Comparison of ENCODE assay signal across 26 mouse cellular contexts in the genomic region with DNA sequence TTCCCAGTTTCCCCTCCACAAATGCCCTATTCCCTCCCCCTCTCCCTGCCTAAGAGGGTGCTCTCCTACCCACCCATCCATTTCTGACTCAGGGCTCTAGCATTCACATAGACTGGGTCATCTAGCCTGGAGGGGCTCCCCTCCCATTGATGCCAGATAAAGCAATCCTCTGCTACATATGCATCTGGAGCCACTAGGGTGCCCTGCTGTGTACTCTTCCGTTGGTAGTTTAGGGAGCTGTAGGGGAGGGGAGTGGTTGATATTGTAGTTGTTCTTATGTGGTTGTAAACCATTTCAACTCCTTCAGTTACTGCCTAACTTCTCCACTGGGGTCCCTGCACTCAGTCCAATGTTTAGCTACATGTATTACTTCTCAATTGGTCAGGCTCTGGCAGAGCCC. TPM values are rescaled to one million over a fixed set of nuclear protein-coding genes. Genes with fewer than 3 reads are reported as not detected.
"Had no signal": no experiment of that assay in that cellular context is flagged by ENCODE, and none has a peak within 500 bp of the region (broad histone marks: within the 10 kb centered on the region; RNA-seq: fewer than 3 reads in every experiment).

No protein-coding gene starts in this region.

- DNase-seq: lung, adult 18-20 months; lung, embryonic 14.5 days; lung, postnatal 10 days; lung, postnatal 4 days; retina, postnatal 1 day; right cerebral cortex, adult 18-20 months; right cerebral cortex, postnatal 25 days; right cerebral cortex, postnatal 4 days; spleen, adult 18-20 months; thymus, adult 18-20 months; thymus, postnatal 14 days; thymus, postnatal 36 days had no signal

- ATAC-seq: midbrain, embryonic 15.5 days had no signal

- H3K9me3 ChIP-seq: midbrain, embryonic 10.5 days; midbrain, embryonic 12.5 days; midbrain, embryonic 15.5 days; neural tube, embryonic 13.5 days; neural tube, embryonic 15.5 days had no signal

- H3K9ac ChIP-seq: lung, embryonic 14.5 days; midbrain, embryonic 12.5 days; midbrain, embryonic 15.5 days; neural tube, embryonic 13.5 days; neural tube, embryonic 15.5 days had no signal

- H3K4me3 ChIP-seq: midbrain, embryonic 10.5 days; midbrain, embryonic 12.5 days; midbrain, embryonic 15.5 days; myocyte; neural tube, embryonic 13.5 days; neural tube, embryonic 15.5 days had no signal

- H3K36me3 ChIP-seq: midbrain, embryonic 10.5 days; midbrain, embryonic 12.5 days; midbrain, embryonic 15.5 days; neural tube, embryonic 13.5 days; neural tube, embryonic 15.5 days had no signal

- H3K27me3 ChIP-seq: midbrain, embryonic 12.5 days; midbrain, embryonic 15.5 days; neural tube, embryonic 13.5 days; neural tube, embryonic 15.5 days had no signal

- H3K4me1 ChIP-seq: midbrain, embryonic 10.5 days; midbrain, embryonic 12.5 days; midbrain, embryonic 15.5 days; neural tube, embryonic 13.5 days; neural tube, embryonic 15.5 days had no signal

- H3K4me2 ChIP-seq: lung, embryonic 14.5 days; midbrain, embryonic 12.5 days; midbrain, embryonic 15.5 days; neural tube, embryonic 13.5 days; neural tube, embryonic 15.5 days had no signal

- H3K27ac ChIP-seq: midbrain, embryonic 10.5 days; midbrain, embryonic 12.5 days; midbrain, embryonic 15.5 days; neural tube, embryonic 13.5 days; neural tube, embryonic 15.5 days had no signal

RNA-seq across cellular contexts. Expression of a gene that starts 6.6 kb away (rescaled TPM):
- total RNA-seq: megakaryocyte, adult 5-6 weeks; megakaryocyte-erythroid progenitor cell, adult 5-6 weeks had no signal
- polyA plus RNA-seq: lung, embryonic 14.5 days; lung, embryonic 16.5 days; midbrain, embryonic 10.5 days; midbrain, embryonic 12.5 days; midbrain, embryonic 15.5 days; myocyte; neural tube, embryonic 11.5 days; neural tube, embryonic 13.5 days; neural tube, embryonic 15.5 days; small intestine, adult 2 months; stomach, embryonic 14.5 days; stomach, embryonic 16.5 days; thymus, postnatal 0 days had no signal

RNA-seq across cellular contexts. Expression of a gene that starts 20.0 kb away (rescaled TPM):
- total RNA-seq: megakaryocyte, adult 5-6 weeks; megakaryocyte-erythroid progenitor cell, adult 5-6 weeks had no signal
- polyA plus RNA-seq: lung, embryonic 14.5 days; lung, embryonic 16.5 days; midbrain, embryonic 10.5 days; midbrain, embryonic 12.5 days; midbrain, embryonic 15.5 days; myocyte; neural tube, embryonic 11.5 days; neural tube, embryonic 13.5 days; neural tube, embryonic 15.5 days; small intestine, adult 2 months; stomach, embryonic 14.5 days; stomach, embryonic 16.5 days; thymus, postnatal 0 days had no signal

RNA-seq across cellular contexts. Expression of a gene that starts 23.3 kb away (rescaled TPM):
- total RNA-seq: megakaryocyte, adult 5-6 weeks; megakaryocyte-erythroid progenitor cell, adult 5-6 weeks had no signal
- polyA plus RNA-seq: midbrain, embryonic 12.5 days; neural tube, embryonic 11.5 days; neural tube, embryonic 13.5 days; neural tube, embryonic 15.5 days; small intestine, adult 2 months; stomach, embryonic 14.5 days had no signal

RNA-seq across cellular contexts. Expression of a gene that starts 39.0 kb away (rescaled TPM):
- total RNA-seq: megakaryocyte, adult 5-6 weeks; megakaryocyte-erythroid progenitor cell, adult 5-6 weeks had no signal
- polyA plus RNA-seq: lung, embryonic 14.5 days; lung, embryonic 16.5 days; midbrain, embryonic 10.5 days; midbrain, embryonic 12.5 days; midbrain, embryonic 15.5 days; myocyte; neural tube, embryonic 11.5 days; neural tube, embryonic 13.5 days; neural tube, embryonic 15.5 days; small intestine, adult 2 months; stomach, embryonic 14.5 days; stomach, embryonic 16.5 days; thymus, postnatal 0 days had no signal

RNA-seq across cellular contexts. Expression of a gene that starts 41.0 kb away (rescaled TPM):
- total RNA-seq: megakaryocyte, adult 5-6 weeks; megakaryocyte-erythroid progenitor cell, adult 5-6 weeks had no signal
- polyA plus RNA-seq: lung, embryonic 14.5 days; lung, embryonic 16.5 days; midbrain, embryonic 10.5 days; midbrain, embryonic 12.5 days; midbrain, embryonic 15.5 days; myocyte; neural tube, embryonic 11.5 days; neural tube, embryonic 13.5 days; neural tube, embryonic 15.5 days; small intestine, adult 2 months; stomach, embryonic 14.5 days; stomach, embryonic 16.5 days; thymus, postnatal 0 days had no signal
